Mouse (Mus musculus): ENCODE measurements around the gene Tlr9. TPM values are rescaled to one million over a fixed set of nuclear protein-coding genes. Genes with fewer than 3 reads are reported as not detected.

The Tlr9 gene
- polyA plus RNA-seq, 1 experiment from 2014 or later = 0.08 TPM

DNA sequence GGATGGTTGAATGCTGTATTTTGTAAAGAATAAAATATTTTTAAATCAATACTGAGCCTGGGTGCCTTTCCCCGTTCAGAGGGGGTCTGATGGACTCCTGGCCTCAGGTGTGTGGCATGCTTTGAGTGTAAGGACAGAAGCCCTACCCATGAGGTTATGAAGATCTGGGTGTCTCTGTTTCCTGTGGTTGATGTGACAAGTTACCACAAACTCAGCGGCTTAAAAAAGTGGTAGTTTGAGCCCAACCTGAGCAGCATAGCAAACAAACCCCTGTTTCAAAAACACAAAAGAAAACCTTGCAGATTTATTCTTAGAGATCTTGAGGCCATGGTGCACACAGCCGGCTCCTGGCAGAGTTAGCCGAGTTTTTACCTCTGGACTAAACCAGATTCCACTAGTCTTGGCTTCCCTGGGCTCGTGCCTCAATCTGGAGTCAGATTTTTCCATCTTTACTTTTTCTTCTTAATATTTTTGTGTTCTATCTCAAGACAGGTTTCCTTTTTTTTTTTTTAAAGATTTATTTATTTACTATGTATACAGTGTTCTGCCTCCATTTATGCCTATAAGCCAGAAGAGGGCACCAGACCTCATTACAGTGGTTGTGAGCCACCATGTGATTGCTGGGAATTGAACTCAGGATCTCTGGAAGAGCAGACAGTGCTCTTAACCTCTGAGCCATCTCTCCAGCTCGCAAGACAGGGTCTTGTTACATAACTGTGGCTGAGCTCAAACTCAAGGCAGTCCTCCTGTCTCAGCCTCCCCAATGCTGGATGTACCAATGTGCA lies 6.9 kb upstream of the Tlr9 start:
- no peak for ATAC-seq
- H3K27ac ChIP-seq (ENCODE audit: low read depth, low read length) = no peak overlapping the region
- peaks cover 30% of the 10 kb centered on the region for H3K36me3 ChIP-seq (ENCODE audit: control insufficient read depth, insufficient read depth)
- no peak overlapping the region for H3K4me2 ChIP-seq (replicated peaks; ENCODE audit: low read depth)
- no peak overlapping the region for H3K9ac ChIP-seq (ENCODE audit: low read depth, low read length)
- no peaks in the 10 kb centered on the region for H3K4me1 ChIP-seq (replicated peaks; ENCODE audit: control insufficient read depth, insufficient read depth, low read length)
- no peak overlapping the region for H3K4me3 ChIP-seq (ENCODE audit: low read depth, low read length)
- no peaks in the 10 kb centered on the region for H3K27me3 ChIP-seq (replicated peaks; ENCODE audit: control insufficient read depth, insufficient read depth, low read length)
- no peaks in the 10 kb centered on the region for H3K9me3 ChIP-seq (ENCODE audit: control insufficient read depth)
- WGBS = 78% methylated on average over 6 of the region's 6 CpGs
- TF ChIP-seq CTCF (IDR thresholded peaks at IDR 0.05; ENCODE audit: low read depth) = peak; percentile 66

DNA sequence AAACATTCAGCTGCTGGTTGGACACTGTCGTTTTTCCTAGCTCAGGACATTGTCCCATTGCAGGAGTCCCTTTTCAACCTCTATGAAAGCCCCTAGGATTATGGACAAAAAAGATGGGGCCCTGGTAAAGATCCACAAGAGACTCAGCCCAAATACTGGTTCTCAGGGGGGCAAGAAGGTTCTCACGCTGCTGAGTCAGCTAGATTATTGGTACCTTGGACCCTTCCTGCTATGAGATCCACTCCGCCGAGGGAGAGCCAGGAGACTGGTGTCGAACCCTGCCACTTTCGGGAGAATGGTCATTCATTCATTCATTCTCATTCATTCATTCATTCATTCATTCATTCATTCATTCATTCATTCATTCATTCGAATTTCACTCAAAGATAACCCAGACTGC lies 5.4 kb upstream of the Tlr9 start:
- no peak for ATAC-seq
- Histone ChIP-seq H3K9me3 (ENCODE audit: control insufficient read depth) (no peaks in the 10 kb centered on the region), H3K27ac (ENCODE audit: low read depth, low read length) (no peak overlapping the region), H3K4me1 (replicated peaks; ENCODE audit: control insufficient read depth, insufficient read depth, low read length) (no peaks in the 10 kb centered on the region), H3K9ac (ENCODE audit: low read depth, low read length) (no peak overlapping the region), H3K4me3 (ENCODE audit: low read depth, low read length) (no peak overlapping the region), H3K27me3 (replicated peaks; ENCODE audit: control insufficient read depth, insufficient read depth, low read length) (no peaks in the 10 kb centered on the region), H3K36me3 (ENCODE audit: control insufficient read depth, insufficient read depth) (peaks cover 30% of the 10 kb centered on the region), H3K4me2 (replicated peaks; ENCODE audit: low read depth) (no peak overlapping the region)
- 87% methylated on average over 7 of the region's 7 CpGs for WGBS
- no peak for TF ChIP-seq CTCF (IDR thresholded peaks at IDR 0.05; ENCODE audit: low read depth)

DNA sequence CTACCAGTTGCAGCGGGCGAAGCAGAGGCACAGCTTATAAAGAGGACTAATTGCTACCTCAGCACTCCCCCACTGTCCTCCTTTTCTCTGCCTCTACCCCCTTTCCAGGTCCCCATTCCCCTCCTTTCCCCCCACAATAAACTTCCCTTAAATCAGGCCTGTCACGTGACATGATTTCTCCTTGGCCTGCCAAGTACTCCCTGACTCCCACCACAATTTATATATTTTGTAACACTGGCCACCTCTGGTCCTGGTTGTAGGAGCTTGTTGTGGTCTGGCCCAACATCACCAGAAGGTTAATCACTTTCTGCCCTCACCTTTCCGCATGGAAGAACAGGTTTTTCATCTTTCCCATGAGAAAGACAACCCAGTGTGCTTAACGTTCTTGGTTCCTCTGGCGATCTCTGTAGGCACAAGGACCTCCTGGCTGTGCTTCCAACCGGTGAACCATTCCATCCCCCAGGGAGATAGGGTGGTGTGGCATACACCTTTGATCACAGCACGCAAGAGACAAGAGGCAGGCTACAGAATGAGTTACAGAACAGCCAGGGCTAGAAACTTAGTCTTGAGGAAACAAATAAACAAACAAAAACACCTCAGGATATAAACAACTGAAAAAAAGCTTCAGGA lies 1.4 kb upstream of the Tlr9 start:
- Histone ChIP-seq H3K4me3 (ENCODE audit: low read depth, low read length) (no peak overlapping the region), H3K9me3 (ENCODE audit: control insufficient read depth) (no peaks in the 10 kb centered on the region), H3K27me3 (replicated peaks; ENCODE audit: control insufficient read depth, insufficient read depth, low read length) (peaks cover 9% of the 10 kb centered on the region; the same call in 1 of the 2 replicates), H3K27ac (ENCODE audit: low read depth, low read length) (no peak overlapping the region), H3K9ac (ENCODE audit: low read depth, low read length) (no peak overlapping the region), H3K4me1 (replicated peaks; ENCODE audit: control insufficient read depth, insufficient read depth, low read length) (peaks cover 4% of the 10 kb centered on the region; the same call in 1 of the 2 replicates), H3K4me2 (replicated peaks; ENCODE audit: low read depth) (no peak overlapping the region), H3K36me3 (ENCODE audit: control insufficient read depth, insufficient read depth) (no peaks in the 10 kb centered on the region)
- WGBS = 61% methylated on average over 8 of the region's 8 CpGs
- no peak for TF ChIP-seq CTCF (IDR thresholded peaks at IDR 0.05; ENCODE audit: low read depth)
- no peak for ATAC-seq

DNA sequence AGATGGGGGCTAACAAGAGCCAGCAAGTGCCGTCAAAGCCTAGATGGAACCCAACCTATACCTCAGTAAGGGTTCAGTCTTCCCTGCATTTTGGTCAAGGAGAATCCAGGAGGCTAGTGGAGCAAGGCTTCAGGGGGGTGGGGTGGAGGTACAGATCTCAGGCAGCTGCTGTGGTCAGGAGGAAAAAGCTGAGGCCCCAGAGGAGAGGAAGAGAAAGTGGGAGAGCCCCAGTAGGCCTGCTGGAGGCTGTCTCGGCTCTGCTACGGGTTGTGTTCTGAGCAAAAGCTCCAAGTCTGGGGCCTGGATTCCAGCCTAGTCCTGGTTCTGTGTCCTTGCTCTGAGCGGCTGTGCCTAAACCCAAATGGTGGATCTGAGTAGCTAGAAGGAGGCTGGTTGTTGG lies 596 bp downstream of the Tlr9 start:
- no peak overlapping the region for H3K9ac ChIP-seq (ENCODE audit: low read depth, low read length)
- WGBS = 85% methylated on average over 4 of the region's 4 CpGs

DNA sequence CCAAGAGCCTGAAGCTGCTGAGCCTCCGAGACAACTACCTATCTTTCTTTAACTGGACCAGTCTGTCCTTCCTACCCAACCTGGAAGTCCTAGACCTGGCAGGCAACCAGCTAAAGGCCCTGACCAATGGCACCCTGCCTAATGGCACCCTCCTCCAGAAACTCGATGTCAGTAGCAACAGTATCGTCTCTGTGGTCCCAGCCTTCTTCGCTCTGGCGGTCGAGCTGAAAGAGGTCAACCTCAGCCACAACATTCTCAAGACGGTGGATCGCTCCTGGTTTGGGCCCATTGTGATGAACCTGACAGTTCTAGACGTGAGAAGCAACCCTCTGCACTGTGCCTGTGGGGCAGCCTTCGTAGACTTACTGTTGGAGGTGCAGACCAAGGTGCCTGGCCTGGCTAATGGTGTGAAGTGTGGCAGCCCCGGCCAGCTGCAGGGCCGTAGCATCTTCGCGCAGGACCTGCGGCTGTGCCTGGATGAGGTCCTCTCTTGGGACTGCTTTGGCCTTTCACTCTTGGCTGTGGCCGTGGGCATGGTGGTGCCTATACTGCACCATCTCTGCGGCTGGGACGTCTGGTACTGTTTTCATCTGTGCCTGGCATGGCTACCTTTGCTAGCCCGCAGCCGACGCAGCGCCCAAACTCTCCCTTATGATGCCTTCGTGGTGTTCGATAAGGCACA lies 3.2 kb downstream of the Tlr9 start:
- 62% methylated on average over 24 of the region's 24 CpGs for WGBS
- peak overlapping the region; percentile 31 for H3K9ac ChIP-seq (ENCODE audit: low read depth, low read length)
- no peak overlapping the region for H3K27ac ChIP-seq (ENCODE audit: low read depth, low read length)
- peak overlapping the region; percentile 62 for H3K4me2 ChIP-seq (replicated peaks; ENCODE audit: low read depth)
- H3K4me3 ChIP-seq (ENCODE audit: low read depth, low read length) = peak overlapping the region; percentile 34
- ATAC-seq = no peak
- peaks cover 8% of the 10 kb centered on the region; the same call in 1 of the 2 replicates for H3K4me1 ChIP-seq (replicated peaks; ENCODE audit: control insufficient read depth, insufficient read depth, low read length)
- H3K9me3 ChIP-seq (ENCODE audit: control insufficient read depth) = no peaks in the 10 kb centered on the region
- no peak for TF ChIP-seq CTCF (IDR thresholded peaks at IDR 0.05; ENCODE audit: low read depth)
- no peaks in the 10 kb centered on the region for H3K36me3 ChIP-seq (ENCODE audit: control insufficient read depth, insufficient read depth)
- H3K27me3 ChIP-seq (replicated peaks; ENCODE audit: control insufficient read depth, insufficient read depth, low read length) = peaks cover 9% of the 10 kb centered on the region; the same call in 1 of the 2 replicates

More for the DNA sequence above, 596 bp downstream of the Tlr9 start:
- ATAC-seq = no peak
- Histone ChIP-seq H3K27ac (ENCODE audit: low read depth, low read length) (no peak overlapping the region), H3K36me3 (ENCODE audit: control insufficient read depth, insufficient read depth) (no peaks in the 10 kb centered on the region), H3K4me3 (ENCODE audit: low read depth, low read length) (no peak overlapping the region), H3K4me1 (replicated peaks; ENCODE audit: control insufficient read depth, insufficient read depth, low read length) (peaks cover 8% of the 10 kb centered on the region; the same call in 1 of the 2 replicates), H3K27me3 (replicated peaks; ENCODE audit: control insufficient read depth, insufficient read depth, low read length) (peaks cover 9% of the 10 kb centered on the region; the same call in 1 of the 2 replicates), H3K9me3 (ENCODE audit: control insufficient read depth) (no peaks in the 10 kb centered on the region), H3K4me2 (replicated peaks; ENCODE audit: low read depth) (no peak overlapping the region)
- no peak for TF ChIP-seq CTCF (IDR thresholded peaks at IDR 0.05; ENCODE audit: low read depth)

DNA sequence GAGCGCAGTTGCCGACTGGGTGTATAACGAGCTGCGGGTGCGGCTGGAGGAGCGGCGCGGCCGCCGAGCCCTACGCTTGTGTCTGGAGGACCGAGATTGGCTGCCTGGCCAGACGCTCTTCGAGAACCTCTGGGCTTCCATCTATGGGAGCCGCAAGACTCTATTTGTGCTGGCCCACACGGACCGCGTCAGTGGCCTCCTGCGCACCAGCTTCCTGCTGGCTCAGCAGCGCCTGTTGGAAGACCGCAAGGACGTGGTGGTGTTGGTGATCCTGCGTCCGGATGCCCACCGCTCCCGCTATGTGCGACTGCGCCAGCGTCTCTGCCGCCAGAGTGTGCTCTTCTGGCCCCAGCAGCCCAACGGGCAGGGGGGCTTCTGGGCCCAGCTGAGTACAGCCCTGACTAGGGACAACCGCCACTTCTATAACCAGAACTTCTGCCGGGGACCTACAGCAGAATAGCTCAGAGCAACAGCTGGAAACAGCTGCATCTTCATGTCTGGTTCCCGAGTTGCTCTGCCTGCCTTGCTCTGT lies 3.8 kb downstream of the Tlr9 start:
- peaks cover 8% of the 10 kb centered on the region; the same call in 1 of the 2 replicates for H3K4me1 ChIP-seq (replicated peaks; ENCODE audit: control insufficient read depth, insufficient read depth, low read length)
- 9% methylated on average over 34 of the region's 34 CpGs for WGBS

More for the DNA sequence above, 3.8 kb downstream of the Tlr9 start:
- peak overlapping the region; percentile 31 for H3K9ac ChIP-seq (ENCODE audit: low read depth, low read length)
- H3K4me2 ChIP-seq (replicated peaks; ENCODE audit: low read depth) = peak overlapping the region; percentile 62
- no peaks in the 10 kb centered on the region for H3K36me3 ChIP-seq (ENCODE audit: control insufficient read depth, insufficient read depth)
- 0 out of 2 replicates have a peak, but pooled peaks have one; percentile 5 for ATAC-seq
- H3K9me3 ChIP-seq (ENCODE audit: control insufficient read depth) = no peaks in the 10 kb centered on the region
- H3K27ac ChIP-seq (ENCODE audit: low read depth, low read length) = peak overlapping the region; percentile 28; the same call in 1 of the 2 replicates
- H3K4me3 ChIP-seq (ENCODE audit: low read depth, low read length) = peak overlapping the region; percentile 34
- peak; percentile 67 for TF ChIP-seq CTCF (IDR thresholded peaks at IDR 0.05; ENCODE audit: low read depth)
- peaks cover 9% of the 10 kb centered on the region; the same call in 1 of the 2 replicates for H3K27me3 ChIP-seq (replicated peaks; ENCODE audit: control insufficient read depth, insufficient read depth, low read length)

All from intestine, postnatal 0 days (tissue).